Mouse (Mus musculus): Measurements from ENCODE around the gene Ankrd9. TPM values are rescaled to one million over a fixed set of nuclear protein-coding genes. Genes with fewer than 3 reads are reported as not detected.

The Ankrd9 gene
- total RNA-seq, 2 experiments from 2014 or later: 29.7 to 39.8 TPM

Other genes starting within 250 kb of the Ankrd9 start
- 10 to 100 TPM; 42.9 to 49.5 TPM for gene Wdr20, start 241.1 kb downstream of the Ankrd9 start, total RNA-seq (2021)
- 1 to 10 TPM in 1 of 2 experiments, under 1 TPM in 1; 0.86 to 1.2 TPM for gene Mok, start 138.1 kb downstream of the Ankrd9 start, total RNA-seq (2021)
- 10 to 100 TPM; 12.6 to 13.4 TPM for gene Zfp839, start 128.8 kb downstream of the Ankrd9 start, total RNA-seq (2021)
- gene Cinp, start 89.9 kb downstream of the Ankrd9 start, total RNA-seq (2021): 10 to 100 TPM; 36.2 to 40.4 TPM
- 10 to 100 TPM in 1 of 2 experiments, 1 to 10 TPM in 1; 8.1 to 11.2 TPM for gene Tecpr2, start 89.8 kb downstream of the Ankrd9 start, total RNA-seq (2021)
- gene Rcor1, start 60.3 kb upstream of the Ankrd9 start, total RNA-seq (2021): 10 to 100 TPM; 53.5 to 58.5 TPM
- gene Traf3, start 187.3 kb upstream of the Ankrd9 start, total RNA-seq (2021): 10 to 100 TPM; 18.8 to 23.8 TPM
- gene 4930595D18Rik, start 205.5 kb upstream of the Ankrd9 start, total RNA-seq (2021): not detected

All from adrenal gland, adult 18-20 months (tissue).